Mouse (Mus musculus): ENCODE results near the gene Cped1.

DNA sequence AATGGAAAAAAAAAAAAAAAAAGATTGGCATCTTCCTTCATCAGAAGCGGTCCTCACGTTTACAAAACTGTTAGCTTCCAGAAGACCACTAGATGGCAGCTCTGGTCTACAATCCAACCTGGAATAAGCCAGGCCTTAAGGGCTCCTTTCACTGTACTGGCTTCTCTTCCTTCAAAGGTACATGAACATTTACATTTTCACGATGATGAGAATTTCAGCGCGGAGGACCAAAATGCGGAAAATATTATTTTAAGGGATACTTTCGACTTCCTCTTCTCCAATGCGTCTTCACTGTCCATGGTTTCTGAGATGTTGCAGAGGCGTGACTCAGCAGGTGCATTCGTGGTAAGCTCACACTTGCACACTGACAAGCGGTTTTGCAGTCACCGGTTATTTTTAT, 136.4 kb downstream of the Cped1 start:
- TF ChIP-seq CTCF (IDR thresholded peaks at IDR 0.05; ENCODE audit: insufficient read depth, low read depth, low read length) = no peak
- TF ChIP-seq POLR2A (IDR thresholded peaks at IDR 0.05; ENCODE audit: insufficient read depth, low read depth, low read length) = no peak

Measured in olfactory bulb, adult 2 months (tissue).